Mouse (Mus musculus): ENCODE measurements around the gene Mtus2.

Gene Mtus2

GRCm38 (mm10) chr5:148181308-148181630 is 224.1 kb downstream of the Mtus2 start:
- no peak for DNase-seq (ENCODE audit: low read depth, low spot score)

GRCm38 (mm10) chr5:148181901-148182300 is 224.8 kb downstream of the Mtus2 start:
- DNase-seq (ENCODE audit: low read depth, low spot score), result no peak

- DNase-seq (ENCODE audit: low read depth, low spot score), result no peak
Observed at GRCm38 (mm10) chr5:148185898-148186297, 228.8 kb downstream of the Mtus2 start.

DNA sequence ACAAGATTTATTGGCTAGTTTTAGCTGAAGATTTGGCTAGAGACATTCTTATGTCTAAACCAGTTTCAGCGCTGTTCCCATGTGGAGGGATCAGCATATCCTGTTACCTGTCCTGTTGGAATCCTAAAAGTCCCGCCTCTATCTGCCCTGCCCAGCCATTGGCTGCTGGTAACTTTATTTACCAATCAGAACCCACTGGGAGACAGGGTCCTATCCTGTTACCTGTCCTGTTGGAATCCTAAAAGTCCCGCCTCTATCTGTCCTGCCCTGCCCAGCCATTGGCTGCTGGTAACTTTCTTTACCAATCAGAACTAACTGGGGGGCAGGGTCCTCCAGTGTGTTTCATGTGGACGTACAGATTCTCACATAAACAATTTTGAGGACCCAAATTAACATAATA is 234.3 kb downstream of the Mtus2 start:
- DNase-seq (ENCODE audit: low read depth, low spot score), result no peak

GRCm38 (mm10) chr5:148211831-148212230 is 254.7 kb downstream of the Mtus2 start:
- no peak for DNase-seq (ENCODE audit: low read depth, low spot score)

- no peak for DNase-seq (ENCODE audit: low read depth, low spot score)
Observed at GRCm38 (mm10) chr5:148216786-148217185, 259.7 kb downstream of the Mtus2 start.

GRCm38 (mm10) chr5:148222898-148223297 is 265.8 kb downstream of the Mtus2 start:
- no peak for DNase-seq (ENCODE audit: low read depth, low spot score)

DNA sequence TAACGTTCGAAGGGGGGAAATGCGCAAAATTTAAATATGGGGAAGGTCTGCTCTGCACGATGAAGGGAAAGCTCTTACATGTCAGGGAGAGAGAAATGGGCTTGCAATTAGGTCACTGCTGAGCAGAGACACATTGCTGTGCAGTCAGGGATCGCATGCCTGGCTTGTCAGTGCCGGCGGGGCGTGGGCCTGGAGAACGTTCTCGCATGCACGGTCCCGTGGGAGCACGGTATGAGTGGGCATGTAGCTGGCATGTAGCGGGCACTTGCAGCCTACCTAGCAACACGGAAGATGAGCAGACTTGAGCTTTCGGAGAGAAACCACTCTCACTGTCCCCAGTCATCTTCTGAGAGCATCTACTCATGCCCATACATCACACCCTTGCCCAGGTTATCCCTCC is 266.9 kb downstream of the Mtus2 start:
- DNase-seq (ENCODE audit: low read depth, low spot score), result no peak

GRCm38 (mm10) chr5:148233714-148234113 is 276.6 kb downstream of the Mtus2 start:
- no peak for DNase-seq (ENCODE audit: low read depth, low spot score)

- DNase-seq (ENCODE audit: low read depth, low spot score), result no peak
Observed at GRCm38 (mm10) chr5:148236616-148237015, 279.5 kb downstream of the Mtus2 start.

- no peak for DNase-seq (ENCODE audit: low read depth, low spot score)
Observed at GRCm38 (mm10) chr5:148239067-148239466, 281.9 kb downstream of the Mtus2 start.

DNA sequence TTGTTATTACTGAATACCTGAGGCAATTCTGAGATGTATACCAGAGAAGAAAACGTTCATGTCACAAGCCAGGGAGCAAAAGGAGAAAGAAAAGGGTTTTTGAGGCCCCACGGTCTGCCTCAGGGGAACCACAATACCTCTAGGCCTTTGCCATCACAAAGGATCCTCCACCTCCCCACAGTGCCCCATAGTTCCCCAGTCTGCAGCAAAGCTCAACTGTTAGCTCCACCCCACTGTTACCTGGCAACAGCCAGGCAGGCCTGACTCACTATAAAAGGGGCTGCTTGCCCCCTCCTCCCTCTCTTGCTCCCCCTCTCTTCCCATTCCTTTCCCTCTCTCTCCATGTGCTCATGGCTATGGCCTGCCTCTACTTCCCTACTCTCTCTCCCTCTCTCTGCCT is 282.6 kb downstream of the Mtus2 start:
- no peak for DNase-seq (ENCODE audit: low read depth, low spot score)

GRCm38 (mm10) chr5:148241932-148242331 is 284.8 kb downstream of the Mtus2 start:
- DNase-seq (ENCODE audit: low read depth, low spot score), result peak; percentile 22

- no peak for DNase-seq (ENCODE audit: low read depth, low spot score)
Observed at GRCm38 (mm10) chr5:148244471-148244870, 287.4 kb downstream of the Mtus2 start.

- DNase-seq (ENCODE audit: low read depth, low spot score), result no peak
Observed at GRCm38 (mm10) chr5:148245386-148245785, 288.3 kb downstream of the Mtus2 start.

- DNase-seq (ENCODE audit: low read depth, low spot score), result no peak
Observed at GRCm38 (mm10) chr5:148248236-148248635, 291.1 kb downstream of the Mtus2 start.

DNA sequence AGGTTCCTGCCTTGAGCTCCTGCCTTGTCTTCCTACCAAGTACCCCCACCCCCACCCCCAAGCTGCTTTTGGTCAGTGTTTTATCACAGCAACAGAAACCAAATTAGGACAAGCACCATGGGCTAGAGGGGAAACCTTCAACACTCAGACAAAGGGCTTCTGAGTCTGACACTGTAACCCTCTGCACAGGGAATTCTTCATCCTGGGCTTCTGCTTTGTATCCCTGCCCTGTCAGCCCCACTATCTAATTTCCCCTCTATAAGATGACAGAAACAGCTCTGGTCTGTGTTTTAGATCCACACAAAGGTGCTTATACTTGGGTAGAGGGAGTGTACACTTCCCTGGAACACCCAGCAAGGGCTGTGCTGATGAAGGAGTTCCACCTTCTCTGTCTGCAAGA is 294.7 kb downstream of the Mtus2 start:
- no peak for DNase-seq (ENCODE audit: low read depth, low spot score)

DNA sequence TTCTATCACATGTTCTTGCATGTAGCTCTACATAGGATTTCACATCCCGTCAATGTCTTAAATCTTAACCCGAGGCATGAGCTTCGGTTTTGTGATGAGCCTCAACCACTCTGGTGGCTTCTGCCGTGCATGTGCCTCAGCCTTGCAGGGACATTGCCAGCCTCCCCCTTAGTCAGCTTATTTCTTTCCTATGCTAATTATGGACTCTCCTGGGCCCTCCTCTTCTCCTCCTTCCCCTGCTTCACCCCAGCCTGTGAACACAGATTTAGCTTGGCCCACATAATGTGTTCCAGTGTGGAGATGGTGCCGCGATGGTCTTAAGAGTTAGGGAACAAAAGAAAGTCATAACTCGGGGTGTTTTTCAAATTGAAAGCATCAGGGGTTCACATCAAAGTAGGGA is 304.9 kb downstream of the Mtus2 start:
- DNase-seq (ENCODE audit: low read depth, low spot score), result no peak

DNA sequence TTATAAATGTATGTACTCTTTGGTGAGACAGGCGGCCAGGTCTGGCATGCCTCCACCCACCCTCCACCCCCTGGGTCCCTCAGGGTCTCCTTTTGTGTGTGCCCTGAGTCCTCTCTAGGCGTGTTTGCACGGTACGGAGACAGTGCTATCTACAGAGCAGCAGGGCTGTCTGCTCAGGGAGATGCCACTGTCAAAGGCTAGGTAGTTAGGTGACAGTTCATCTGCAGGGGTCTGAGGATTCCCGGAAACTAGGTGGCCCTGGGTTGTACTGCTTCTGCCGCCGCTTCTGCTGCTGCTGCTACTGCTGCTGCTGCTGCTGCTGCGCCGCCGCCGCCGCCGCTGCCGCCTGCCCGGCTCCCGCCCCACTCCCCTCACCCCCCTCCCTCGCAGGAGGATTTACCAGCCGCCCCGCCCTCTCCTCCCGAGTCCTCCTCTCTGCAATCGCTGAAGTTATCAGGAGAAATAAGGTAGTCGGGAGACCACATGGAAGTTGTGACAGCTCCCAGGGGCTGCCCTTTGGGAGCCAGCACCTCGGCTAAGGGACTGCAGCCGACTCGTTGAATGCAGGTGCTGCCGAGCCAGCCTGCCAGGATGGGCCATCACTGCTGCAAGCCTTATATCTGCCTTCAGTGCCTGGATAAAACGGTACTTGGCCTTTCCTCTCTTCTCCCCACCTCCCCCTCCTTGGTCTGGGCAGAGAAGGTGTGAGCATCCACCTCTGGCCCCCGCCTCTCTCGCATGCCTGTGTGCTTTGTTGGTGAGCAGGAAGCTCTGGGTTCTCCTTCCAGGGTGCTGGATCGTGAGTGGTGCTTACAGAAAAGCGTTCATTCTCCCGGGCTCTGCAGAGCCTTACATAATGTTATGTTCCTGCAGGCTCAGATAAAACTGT is 307.9 kb downstream of the Mtus2 start:
- no peak for DNase-seq (ENCODE audit: low read depth, low spot score)

- no peak for DNase-seq (ENCODE audit: low read depth, low spot score)
Observed at GRCm38 (mm10) chr5:148266841-148267240, 309.7 kb downstream of the Mtus2 start.

DNA sequence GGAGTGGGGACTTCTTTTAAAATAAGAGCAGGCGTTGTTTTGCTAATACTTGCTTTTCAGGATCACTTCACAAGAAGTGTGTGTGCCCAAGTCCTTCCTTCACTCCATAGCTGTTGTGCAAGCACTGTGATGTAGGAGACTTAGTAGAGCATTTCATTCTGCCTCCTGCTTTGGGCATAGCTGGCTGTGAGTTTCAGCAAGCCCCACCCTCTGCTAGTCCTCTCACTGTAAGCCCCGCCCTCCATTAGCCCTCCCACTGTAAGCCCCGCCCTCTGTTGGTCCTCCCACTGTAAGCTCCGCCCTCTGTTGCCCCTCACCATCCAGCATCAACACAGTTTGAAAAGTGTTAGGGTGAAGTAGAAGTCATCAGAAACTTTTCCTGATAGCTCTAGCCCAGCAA is 310.3 kb downstream of the Mtus2 start:
- no peak for DNase-seq (ENCODE audit: low read depth, low spot score)

DNA sequence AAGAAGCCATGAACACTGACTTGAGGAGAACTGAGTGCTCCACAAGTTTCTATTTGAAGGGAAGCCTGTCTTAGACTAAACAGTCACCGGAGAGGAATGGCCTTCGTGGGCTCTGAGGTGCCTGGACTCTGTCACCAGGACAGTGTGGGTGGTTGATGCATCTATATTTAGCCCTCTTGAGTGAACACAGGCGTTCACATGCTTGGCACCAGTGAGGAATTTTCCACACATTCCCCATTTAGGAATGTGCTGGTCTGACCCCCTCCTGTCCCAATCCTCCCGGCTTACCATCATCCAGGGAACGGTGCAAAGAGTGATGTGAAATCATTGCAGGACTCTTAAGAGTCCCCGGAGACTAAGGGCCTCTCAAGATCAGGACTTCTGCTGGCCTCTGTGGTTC is 314.9 kb downstream of the Mtus2 start:
- DNase-seq (ENCODE audit: low read depth, low spot score), result no peak

DNA sequence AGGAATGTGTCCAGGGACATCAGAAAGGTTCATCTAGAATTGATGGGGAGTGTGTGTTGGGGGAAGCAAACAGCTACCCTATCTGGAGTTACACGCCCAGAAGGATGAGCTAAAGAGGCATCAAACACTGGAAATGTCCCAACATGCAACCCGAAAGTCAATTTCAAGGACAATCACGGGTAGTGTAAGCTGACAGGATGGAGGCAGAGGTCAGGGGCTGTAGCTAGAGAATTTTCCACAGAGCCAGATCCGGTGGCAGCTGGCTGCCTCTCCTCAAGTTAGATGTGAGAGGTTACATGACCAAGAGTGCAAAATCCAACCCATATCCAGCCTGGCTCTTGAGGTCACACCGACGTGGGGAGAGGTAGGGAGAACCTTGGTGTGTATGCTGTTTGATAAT is 315.7 kb downstream of the Mtus2 start:
- DNase-seq (ENCODE audit: low read depth, low spot score), result no peak

DNA sequence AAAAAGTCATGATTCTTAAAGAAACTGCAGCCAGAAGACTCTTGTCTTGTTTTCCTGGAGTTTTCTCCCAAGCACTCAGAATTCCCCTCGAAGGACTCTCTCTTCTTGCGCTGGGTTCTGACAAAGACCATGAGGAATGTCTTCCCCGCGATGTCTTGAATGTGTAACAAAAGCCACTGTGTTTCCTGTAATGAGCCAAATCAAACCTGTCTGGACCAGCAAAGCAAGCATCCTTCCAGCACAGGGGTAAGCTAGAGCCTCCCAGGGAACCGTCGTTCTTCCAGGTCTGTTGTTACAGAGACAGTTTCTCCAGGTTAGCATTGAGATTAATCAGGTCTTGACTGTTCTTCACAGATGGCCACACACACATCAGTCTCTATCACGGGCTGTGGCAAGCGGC is 321.1 kb downstream of the Mtus2 start:
- DNase-seq (ENCODE audit: low read depth, low spot score), result no peak

Measured in skeletal muscle tissue, adult 2 months (tissue).